Mouse (Mus musculus) frontal cortex, adult 2 months (tissue): ENCODE data around the gene 1700030J22Rik. TPM values are rescaled to one million over a fixed set of nuclear protein-coding genes. Genes with fewer than 3 reads are reported as not detected.

Experiments used
- DNase-seq, 2 experiments: peaks; one replicate each; pipeline ENCODE4 v3.0.0; 2022; ENCODE audit warnings: low spot score in 1 of 2; ENCODE audit errors: extremely low spot score in 1 of 2
- polyA plus RNA-seq: library from polyadenylated mRNA; depleted of rRNA; stranded (reverse); fragments of >200 nt; gene quantifications from 2 replicates; pipeline ENCODE4 v1.2.3, GENCODE M21; 2012; rRNA removed

The 1700030J22Rik gene
- 5.8 and 6.0 TPM in 2 replicates for polyA plus RNA-seq

GRCm38 (mm10) chr8:116978631-116979256 is at the start of gene 1700030J22Rik:
TSS of gene 1700030J22Rik (minus strand) at chr8:116978959.
- peak; percentile 96 to 98 for DNase-seq

- DNase-seq, result no peak
These were observed 48.8 kb upstream of the 1700030J22Rik start for GRCm38 (mm10) chr8:117027601-117028000.

GRCm38 (mm10) chr8:117022297-117022993 is 43.7 kb upstream of the 1700030J22Rik start:
- no peak for DNase-seq

- DNase-seq, result peak; percentile 14 to 76
These were observed 40.8 kb upstream of the 1700030J22Rik start for GRCm38 (mm10) chr8:117019323-117020275.

GRCm38 (mm10) chr8:117017896-117018295 is 39.1 kb upstream of the 1700030J22Rik start:
- DNase-seq, result no peak

- no peak for DNase-seq
These were observed 38.2 kb upstream of the 1700030J22Rik start for GRCm38 (mm10) chr8:117017006-117017405.

GRCm38 (mm10) chr8:117015670-117016069 is 36.9 kb upstream of the 1700030J22Rik start:
- no peak for DNase-seq

- DNase-seq, result no peak
These were observed 32.6 kb upstream of the 1700030J22Rik start for GRCm38 (mm10) chr8:117011366-117011765.

GRCm38 (mm10) chr8:116994016-116994716 is 15.4 kb upstream of the 1700030J22Rik start:
- no peak for DNase-seq

- peak; percentile 96 to 98 for DNase-seq
These were observed 14.5 kb upstream of the 1700030J22Rik start, which contains the start of gene Gcsh for GRCm38 (mm10) chr8:116993095-116993867. TSS of gene Gcsh (minus strand) at chr8:116993537.

GRCm38 (mm10) chr8:116992176-116992971 is 13.6 kb upstream of the 1700030J22Rik start:
- DNase-seq, result peak in 1 of 2 experiments; percentile 36

- DNase-seq, result no peak
These were observed 12.5 kb upstream of the 1700030J22Rik start for GRCm38 (mm10) chr8:116991241-116991640.

GRCm38 (mm10) chr8:116989842-116990241 is 11.1 kb upstream of the 1700030J22Rik start:
- DNase-seq, result no peak

- peak in 1 of 2 experiments; percentile 83 for DNase-seq
These were observed 1.4 kb upstream of the 1700030J22Rik start for GRCm38 (mm10) chr8:116980117-116980516.

GRCm38 (mm10) chr8:116978052-116978451 is 707 bp downstream of the 1700030J22Rik start:
- DNase-seq, result no peak

GRCm38 (mm10) chr8:116975606-116976005 is 3.2 kb downstream of the 1700030J22Rik start:
- no peak for DNase-seq

GRCm38 (mm10) chr8:116975066-116975465 is 3.7 kb downstream of the 1700030J22Rik start:
- DNase-seq, result no peak

GRCm38 (mm10) chr8:116969531-116969930 is 9.2 kb downstream of the 1700030J22Rik start:
- no peak for DNase-seq

- DNase-seq, result peak; percentile 90 to 92
These were observed 24.3 kb downstream of the 1700030J22Rik start for GRCm38 (mm10) chr8:116954415-116954814.
